Mouse (Mus musculus): ENCODE data around the gene Coa3. TPM values are rescaled to one million over a fixed set of nuclear protein-coding genes. Genes with fewer than 3 reads are reported as not detected.
A peak's percentile ranks its signal among the peaks of the same experiment; 100 is the strongest.

Coa3 gene
- total and polyA plus RNA-seq, 3 experiments = 88.4 to 302 (median 101) TPM

DNA sequence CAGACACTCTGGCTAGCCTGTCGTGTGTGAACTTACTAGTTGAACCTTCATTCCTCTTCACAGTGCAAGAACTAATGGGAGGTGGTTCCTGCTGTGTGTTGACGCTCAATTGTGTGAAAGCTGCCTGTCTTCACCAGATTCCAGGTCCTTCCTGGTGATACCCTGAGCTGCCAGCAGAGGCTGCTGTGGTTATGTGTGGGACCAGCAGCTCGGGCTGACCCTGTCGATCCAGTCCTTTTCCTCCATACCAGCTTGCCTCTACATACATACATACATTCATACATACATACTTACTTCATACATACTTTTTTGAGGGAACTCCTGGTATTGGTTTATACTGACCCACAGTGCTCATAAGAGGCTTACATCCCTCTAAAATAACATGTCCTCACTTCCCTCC, 44.7 kb upstream of the Coa3 start:
- no peaks in the 10 kb centered on the region for H3K27me3 ChIP-seq (ENCODE audit: control insufficient read depth, insufficient read depth, low read length)
- intact Hi-C loops (cut with DNase I) = loop anchor here (1.0 to 10.0 kb wide), 2 partner anchors 72 to 231 kb away; partner anchors contain the start of genes Brca1 and Nbr1
- no peak for TF ChIP-seq POLR2A (IDR thresholded peaks at IDR 0.05; ENCODE audit: insufficient read depth, low read depth, low read length)
- peak; percentile 91; the same call in 1 of the 2 replicates for TF ChIP-seq EP300 (IDR thresholded peaks at IDR 0.05; ENCODE audit: insufficient read depth, low read depth, low read length)
- TF ChIP-seq CTCF (IDR thresholded peaks at IDR 0.05) = peak; percentile 99
- WGBS = 7% methylated on average over 4 of the region's 4 CpGs
- no peaks in the 10 kb centered on the region; the same call in 1 of the 2 replicates for H3K4me1 ChIP-seq (ENCODE audit: control insufficient read depth, insufficient read depth, low read length)
- H3K9ac ChIP-seq (ENCODE audit: low read depth, low read length) = no peak overlapping the region
- DNase-seq = peak; percentile 67 to 83
- no peaks in the 10 kb centered on the region for H3K79me2 ChIP-seq (replicated peaks; ENCODE audit: control insufficient read depth, insufficient read depth, low read length)
- H3K27ac ChIP-seq = no peak overlapping the region
- no peak overlapping the region for H3K4me3 ChIP-seq
- no peaks in the 10 kb centered on the region for H3K36me3 ChIP-seq (ENCODE audit: control insufficient read depth, insufficient read depth, low read length)

DNA sequence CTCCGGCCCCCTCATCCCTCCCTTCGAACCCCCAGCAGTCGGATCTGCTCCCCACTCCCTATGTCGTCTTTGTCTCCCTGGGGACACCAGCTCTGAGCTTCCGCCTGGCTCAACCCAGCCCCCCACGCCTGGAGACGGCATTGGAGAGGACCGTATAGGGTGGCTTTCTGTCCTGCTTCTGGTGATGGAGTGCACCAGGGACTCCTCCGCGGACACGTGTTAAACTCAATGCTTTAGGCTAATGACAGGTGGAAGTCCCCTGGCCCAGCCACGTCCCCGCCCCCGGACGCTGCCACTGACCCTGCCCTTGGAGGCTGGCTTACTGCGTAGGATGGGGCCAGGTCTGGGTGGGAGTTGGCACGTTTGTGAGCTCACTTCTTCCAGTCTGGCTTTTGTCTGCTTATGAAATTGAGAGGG, 37.6 kb upstream of the Coa3 start:
- H3K4me1 ChIP-seq (ENCODE audit: control insufficient read depth, insufficient read depth, low read length) = 0 out of 2 replicates have a peak, but pooled peaks cover 1% of the 10 kb centered on the region
- no peaks in the 10 kb centered on the region for H3K36me3 ChIP-seq (ENCODE audit: control insufficient read depth, insufficient read depth, low read length)
- peaks cover 5% of the 10 kb centered on the region for H3K79me2 ChIP-seq (replicated peaks; ENCODE audit: control insufficient read depth, insufficient read depth, low read length)
- peak overlapping the region; percentile 89 for H3K27ac ChIP-seq
- DNase-seq = no peak
- TF ChIP-seq EP300 (IDR thresholded peaks at IDR 0.05; ENCODE audit: insufficient read depth, low read depth, low read length) (no peak), POLR2A (IDR thresholded peaks at IDR 0.05; ENCODE audit: insufficient read depth, low read depth, low read length) (no peak), CTCF (IDR thresholded peaks at IDR 0.05) (no peak)
- no peaks in the 10 kb centered on the region for H3K27me3 ChIP-seq (ENCODE audit: control insufficient read depth, insufficient read depth, low read length)
- peak overlapping the region; percentile 88 for H3K9ac ChIP-seq (ENCODE audit: low read depth, low read length)
- H3K4me3 ChIP-seq = peak overlapping the region; percentile 100
- under 1% methylated on average over 17 of the region's 17 CpGs for WGBS
- intact Hi-C loops (cut with DNase I) = no loop called here

DNA sequence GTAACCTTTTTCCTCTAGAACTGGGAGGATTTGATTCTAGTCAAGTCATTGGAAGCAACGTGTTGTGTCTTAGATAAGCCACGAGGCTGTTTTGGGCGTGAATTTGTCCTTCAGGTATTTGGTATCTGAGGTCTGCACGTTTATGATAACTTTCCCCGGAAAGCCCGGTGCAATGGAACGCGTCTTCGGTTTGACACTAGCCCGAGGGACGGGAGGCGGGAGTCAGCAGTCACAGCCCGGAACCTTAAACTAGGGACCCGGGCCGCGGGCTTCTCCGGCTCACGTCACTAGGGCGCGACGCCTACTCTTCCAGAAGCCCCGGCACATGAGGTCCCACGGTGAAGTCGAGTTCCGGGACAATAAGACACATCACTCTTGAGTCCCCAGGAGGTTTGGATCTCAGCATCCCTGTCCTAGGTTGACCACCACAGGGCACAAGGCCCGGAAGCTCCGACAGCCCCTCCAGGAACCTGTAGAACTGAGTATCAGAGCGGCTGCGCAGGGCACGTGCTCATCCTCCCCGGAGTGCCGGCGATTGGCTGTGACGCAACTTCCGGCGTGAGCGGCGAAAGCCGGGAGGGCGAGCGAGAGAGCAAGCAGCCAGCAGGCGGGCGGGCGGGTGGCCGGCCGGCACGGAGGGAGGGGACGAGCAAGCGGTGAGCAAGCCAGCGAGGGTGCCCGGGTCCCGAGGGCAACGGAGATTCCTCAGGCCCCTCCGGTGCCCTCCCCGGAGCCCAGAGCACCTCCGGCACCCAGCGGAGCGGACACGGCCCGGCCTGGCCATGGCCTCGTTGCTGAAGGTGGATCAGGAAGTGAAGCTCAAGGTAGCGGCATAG, 37.0 kb upstream of the Coa3 start, which contains the start of gene Psme3:
Psme3 (plus strand) TSS at position 549 of the 836 bp plus-strand sequence.
- no peaks in the 10 kb centered on the region for H3K27me3 ChIP-seq (ENCODE audit: control insufficient read depth, insufficient read depth, low read length)
- intact Hi-C loops (cut with DNase I) = no loop called here
- 0 out of 2 replicates have a peak, but pooled peaks cover 1% of the 10 kb centered on the region for H3K4me1 ChIP-seq (ENCODE audit: control insufficient read depth, insufficient read depth, low read length)
- H3K27ac ChIP-seq = peak within 1 kb of the TSS; percentile 89
- peaks cover 5% of the 10 kb centered on the region for H3K79me2 ChIP-seq (replicated peaks; ENCODE audit: control insufficient read depth, insufficient read depth, low read length)
- DNase-seq = peak; percentile 95
- under 1% methylated on average over 62 of the region's 62 CpGs for WGBS
- H3K36me3 ChIP-seq (ENCODE audit: control insufficient read depth, insufficient read depth, low read length) = no peaks in the 10 kb centered on the region
- H3K4me3 ChIP-seq = peak within 1 kb of the TSS; percentile 100
- TF ChIP-seq EP300 (IDR thresholded peaks at IDR 0.05; ENCODE audit: insufficient read depth, low read depth, low read length) = peak; percentile 54; the same call in 1 of the 2 replicates
- TF ChIP-seq POLR2A (IDR thresholded peaks at IDR 0.05; ENCODE audit: insufficient read depth, low read depth, low read length) = peak; percentile 63
- peak; percentile 32 for TF ChIP-seq CTCF (IDR thresholded peaks at IDR 0.05)
- peak within 1 kb of the TSS; percentile 88 for H3K9ac ChIP-seq (ENCODE audit: low read depth, low read length)

DNA sequence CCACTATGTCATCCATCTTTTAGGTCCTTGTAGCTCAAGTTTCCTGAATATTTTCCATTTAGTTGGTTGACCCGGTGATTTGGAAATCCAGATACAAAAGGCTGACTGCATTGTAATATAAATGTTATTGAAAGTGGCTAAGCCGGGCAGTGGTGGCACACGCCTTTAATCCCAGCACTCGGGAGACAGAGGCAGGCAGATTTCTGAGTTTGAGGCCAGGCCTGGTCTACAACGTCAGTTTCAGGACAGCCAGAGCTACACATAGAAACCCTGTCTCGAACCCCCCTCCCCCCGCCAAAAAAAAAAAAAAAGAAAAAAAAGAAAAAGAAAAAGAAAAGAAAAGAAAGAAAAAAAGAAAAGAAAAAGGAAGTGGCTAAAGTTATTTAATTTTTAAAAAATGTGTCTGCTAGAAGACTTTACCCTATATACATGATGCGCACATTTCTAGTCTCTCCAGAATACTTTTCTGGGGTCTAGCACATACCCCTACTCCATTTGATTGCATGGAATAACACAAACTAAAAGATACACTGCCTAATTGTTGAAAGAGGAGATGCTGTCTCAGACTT, 36.3 kb upstream of the Coa3 start:
- 82% methylated on average over 8 of the region's 8 CpGs for WGBS
- Histone ChIP-seq H3K27ac (peak overlapping the region; percentile 89), H3K79me2 (replicated peaks; ENCODE audit: control insufficient read depth, insufficient read depth, low read length) (peaks cover 5% of the 10 kb centered on the region), H3K9ac (ENCODE audit: low read depth, low read length) (no peak overlapping the region; the same call in 1 of the 2 replicates), H3K36me3 (ENCODE audit: control insufficient read depth, insufficient read depth, low read length) (no peaks in the 10 kb centered on the region), H3K4me1 (ENCODE audit: control insufficient read depth, insufficient read depth, low read length) (0 out of 2 replicates have a peak, but pooled peaks cover 1% of the 10 kb centered on the region), H3K27me3 (ENCODE audit: control insufficient read depth, insufficient read depth, low read length) (no peaks in the 10 kb centered on the region), H3K4me3 (peak overlapping the region; percentile 100)
- intact Hi-C loops (cut with DNase I) = no loop called here
- no peak for TF ChIP-seq POLR2A (IDR thresholded peaks at IDR 0.05; ENCODE audit: insufficient read depth, low read depth, low read length)
- no peak for TF ChIP-seq CTCF (IDR thresholded peaks at IDR 0.05)
- no peak for TF ChIP-seq EP300 (IDR thresholded peaks at IDR 0.05; ENCODE audit: insufficient read depth, low read depth, low read length)
- no peak for DNase-seq

DNA sequence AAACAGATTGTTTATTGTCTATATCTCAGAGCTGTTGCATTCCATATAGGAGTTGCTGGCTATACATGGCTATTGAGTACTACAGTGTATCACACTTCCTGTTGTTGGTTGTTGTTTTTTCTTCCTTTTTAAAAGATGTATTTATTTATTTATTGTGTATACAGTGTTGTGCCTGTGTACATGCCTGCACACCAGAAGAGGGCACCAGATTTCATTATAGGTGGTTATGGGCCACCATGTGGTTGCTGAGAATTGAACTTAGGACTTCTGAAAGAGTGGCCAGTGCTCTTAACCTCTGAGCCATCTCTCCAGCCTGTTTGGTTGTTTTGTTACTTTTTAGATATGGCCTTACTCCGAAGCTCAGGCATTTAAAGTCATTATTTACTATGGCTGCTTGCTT, 35.7 kb upstream of the Coa3 start:
- TF ChIP-seq EP300 (IDR thresholded peaks at IDR 0.05; ENCODE audit: insufficient read depth, low read depth, low read length) = no peak
- TF ChIP-seq CTCF (IDR thresholded peaks at IDR 0.05) = peak; percentile 19
- Histone ChIP-seq H3K27me3 (ENCODE audit: control insufficient read depth, insufficient read depth, low read length) (no peaks in the 10 kb centered on the region), H3K27ac (no peak overlapping the region), H3K36me3 (ENCODE audit: control insufficient read depth, insufficient read depth, low read length) (no peaks in the 10 kb centered on the region), H3K4me1 (ENCODE audit: control insufficient read depth, insufficient read depth, low read length) (0 out of 2 replicates have a peak, but pooled peaks cover 1% of the 10 kb centered on the region), H3K79me2 (replicated peaks; ENCODE audit: control insufficient read depth, insufficient read depth, low read length) (peaks cover 5% of the 10 kb centered on the region), H3K4me3 (no peak overlapping the region), H3K9ac (ENCODE audit: low read depth, low read length) (no peak overlapping the region)
- intact Hi-C loops (cut with DNase I) = no loop called here
- DNase-seq = no peak
- 97% methylated on average over 1 of the region's 1 CpGs for WGBS

All from heart, adult 2 months (tissue).